Mouse (Mus musculus) 416B (cell line): Measurements from ENCODE around the gene Slc2a4.

Experiments used
- DNase-seq: peaks from one replicate; pipeline ENCODE4 v3.0.0; 2011; ENCODE audit warnings: low read depth

Gene Slc2a4

GRCm38 (mm10) chr11:69900471-69901405, 47.2 kb downstream of the Slc2a4 start, which contains the start of the genes 2810408A11Rik and Neurl4:
Gene 2810408A11Rik, minus strand, starts transcription at chr11:69900987.
Gene Neurl4, plus strand, starts transcription at chr11:69901072.
- DNase-seq, result peak; percentile 99

GRCm38 (mm10) chr11:69899870-69900269, 48.1 kb downstream of the Slc2a4 start:
- DNase-seq, result no peak

GRCm38 (mm10) chr11:69895291-69895690, 52.7 kb downstream of the Slc2a4 start, which contains the start of gene Acap1:
Gene Acap1, minus strand, starts transcription at chr11:69895539.
- DNase-seq, result peak; percentile 87

- DNase-seq, result peak; percentile 92
Observed at GRCm38 (mm10) chr11:69894671-69895070, 53.3 kb downstream of the Slc2a4 start.
